Mouse (Mus musculus): ENCODE results near the gene Notch3. TPM values are rescaled to one million over a fixed set of nuclear protein-coding genes. Genes with fewer than 3 reads are reported as not detected.
A peak's percentile ranks its signal among the peaks of the same experiment; 100 is the strongest.

The Notch3 gene
- total RNA-seq, 2 experiments from 2014 or later, result 5.2 to 8.8 TPM

DNA sequence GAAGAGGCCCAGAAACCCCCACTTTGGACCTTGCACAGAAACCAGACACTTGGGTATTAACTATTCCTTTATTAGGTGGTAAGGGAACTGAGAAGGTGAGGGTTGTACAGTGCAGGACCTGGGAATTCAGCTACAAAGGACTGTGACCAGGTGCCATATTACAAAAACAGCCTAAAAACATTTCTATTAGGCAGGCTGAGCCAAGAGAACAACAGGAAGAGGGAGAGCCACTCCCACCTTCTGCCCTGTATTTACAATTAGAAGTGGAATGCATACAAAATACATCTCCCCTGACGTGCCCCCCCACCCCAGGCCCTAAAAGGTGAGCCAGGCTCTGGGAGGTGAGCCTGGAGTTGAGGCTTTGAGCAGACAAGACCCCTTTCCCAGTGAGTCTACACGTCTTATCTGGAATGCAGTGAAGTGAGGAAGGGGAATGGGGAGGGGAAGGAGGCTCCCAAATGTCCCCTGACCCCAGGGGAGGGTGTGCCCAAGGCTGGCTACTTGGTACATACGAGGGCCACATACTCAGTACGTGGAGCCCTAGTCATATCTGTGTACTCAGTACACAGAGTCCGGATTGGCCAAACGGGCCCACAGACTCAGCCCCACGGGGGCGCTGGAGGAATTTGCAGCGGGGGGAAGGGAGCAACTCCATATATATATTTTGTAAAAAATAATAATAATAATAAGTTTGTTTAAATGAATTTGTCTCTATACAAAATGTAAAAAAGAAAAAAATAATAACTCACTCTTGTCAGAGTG, 45.7 kb downstream of the Notch3 start:
- DNase-seq (ENCODE audit: low spot score in 2 of 2), result no peak

DNA sequence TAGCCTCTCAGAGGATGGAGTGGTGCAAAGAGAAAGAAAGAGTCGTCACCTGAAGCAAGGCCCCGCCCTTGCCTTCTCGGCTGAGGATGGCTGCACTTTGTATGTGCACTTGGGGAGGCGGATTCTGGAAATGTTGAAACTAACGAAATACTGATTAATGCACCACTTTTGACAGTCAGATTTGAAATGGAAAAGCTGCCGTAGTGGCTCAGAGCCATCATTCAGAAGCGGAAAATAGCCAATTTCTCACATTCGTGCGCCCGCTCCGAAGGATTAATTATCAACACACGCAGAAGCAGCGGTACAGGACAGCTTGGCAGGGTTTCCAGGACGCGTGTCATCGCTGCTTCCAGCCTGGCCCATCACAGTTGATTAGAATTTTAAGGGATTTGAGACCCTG, 47.5 kb downstream of the Notch3 start:
- no peak for DNase-seq (ENCODE audit: low spot score in 2 of 2)

DNA sequence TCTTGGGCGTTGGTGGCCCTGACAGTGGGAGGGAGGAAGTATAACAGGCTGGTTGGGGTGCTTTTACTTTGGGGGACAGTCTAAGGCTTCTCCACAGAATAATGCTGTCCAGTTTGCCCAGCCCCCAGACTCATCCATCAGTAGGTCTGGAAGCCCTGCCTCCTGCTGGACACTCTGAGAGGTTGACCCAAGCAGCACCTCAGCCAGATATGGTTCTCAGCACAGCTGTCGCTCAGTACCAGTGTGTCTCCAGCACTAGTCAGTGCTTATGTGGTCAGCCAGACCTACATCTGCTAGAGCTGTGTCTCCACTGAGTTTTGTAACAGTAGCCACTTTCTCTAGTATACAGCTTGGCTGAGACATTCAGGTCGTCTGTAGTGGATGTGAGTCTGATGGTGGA, 48.2 kb downstream of the Notch3 start:
- DNase-seq (ENCODE audit: low spot score in 2 of 2), result no peak

DNA sequence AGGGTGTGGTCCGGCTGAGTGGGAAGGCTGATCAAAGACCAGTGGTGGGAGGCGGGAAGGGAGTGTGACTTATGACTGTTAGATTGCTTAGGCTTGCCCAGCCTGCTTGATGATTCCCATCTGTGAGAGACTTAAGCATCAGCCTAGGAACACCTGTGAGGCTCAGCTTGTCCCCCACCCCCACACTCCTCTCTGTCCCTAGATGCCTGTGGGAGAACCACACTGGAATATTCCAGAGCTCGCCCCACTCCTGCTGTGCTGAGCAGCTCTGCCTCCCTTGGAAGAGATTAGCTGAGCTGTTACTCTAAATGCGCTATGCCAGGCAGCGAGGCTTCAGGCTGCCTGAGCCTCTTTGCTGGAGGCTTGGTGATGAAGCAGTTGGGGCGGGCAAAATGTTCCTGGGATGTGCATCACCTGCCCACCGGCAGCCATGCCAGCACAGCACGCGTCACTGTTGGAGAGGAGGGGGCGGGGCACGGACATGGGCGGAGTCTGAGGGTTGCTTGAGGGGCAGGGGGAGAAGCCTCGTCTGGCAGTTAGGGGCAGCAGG, 48.7 kb downstream of the Notch3 start:
- DNase-seq (ENCODE audit: low spot score in 2 of 2), result peak in 1 of 2 experiments; percentile 33

DNA sequence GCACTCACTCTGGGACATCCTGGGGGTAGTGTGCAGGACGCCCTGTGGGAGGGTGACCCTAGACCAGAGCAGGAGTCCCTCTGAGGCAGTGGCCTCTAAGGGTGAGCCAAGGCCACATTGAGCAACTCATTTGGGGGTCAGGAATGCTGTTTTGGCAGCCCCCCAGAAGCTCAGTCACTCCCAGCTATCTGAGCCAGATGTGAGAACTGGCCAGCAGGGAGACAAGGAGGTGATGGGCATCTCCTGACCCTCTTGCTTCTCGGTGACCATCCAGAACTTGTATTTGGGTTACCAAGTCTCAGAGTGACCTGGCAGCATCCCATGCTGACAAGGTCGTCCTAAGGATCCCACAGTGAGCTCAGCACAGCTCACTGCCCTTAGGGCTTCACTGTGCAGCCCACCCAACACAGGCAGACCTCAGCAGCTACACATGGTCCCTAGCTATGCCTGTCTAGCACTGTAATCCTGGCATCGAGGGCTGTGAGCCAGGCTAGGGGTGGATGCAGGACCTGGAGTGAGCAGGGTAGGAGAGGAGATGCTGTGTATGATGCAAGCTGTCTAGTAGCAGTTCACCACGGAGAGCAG, 49.3 kb downstream of the Notch3 start:
- DNase-seq (ENCODE audit: low spot score in 2 of 2), result peak; percentile 58 to 63

DNA sequence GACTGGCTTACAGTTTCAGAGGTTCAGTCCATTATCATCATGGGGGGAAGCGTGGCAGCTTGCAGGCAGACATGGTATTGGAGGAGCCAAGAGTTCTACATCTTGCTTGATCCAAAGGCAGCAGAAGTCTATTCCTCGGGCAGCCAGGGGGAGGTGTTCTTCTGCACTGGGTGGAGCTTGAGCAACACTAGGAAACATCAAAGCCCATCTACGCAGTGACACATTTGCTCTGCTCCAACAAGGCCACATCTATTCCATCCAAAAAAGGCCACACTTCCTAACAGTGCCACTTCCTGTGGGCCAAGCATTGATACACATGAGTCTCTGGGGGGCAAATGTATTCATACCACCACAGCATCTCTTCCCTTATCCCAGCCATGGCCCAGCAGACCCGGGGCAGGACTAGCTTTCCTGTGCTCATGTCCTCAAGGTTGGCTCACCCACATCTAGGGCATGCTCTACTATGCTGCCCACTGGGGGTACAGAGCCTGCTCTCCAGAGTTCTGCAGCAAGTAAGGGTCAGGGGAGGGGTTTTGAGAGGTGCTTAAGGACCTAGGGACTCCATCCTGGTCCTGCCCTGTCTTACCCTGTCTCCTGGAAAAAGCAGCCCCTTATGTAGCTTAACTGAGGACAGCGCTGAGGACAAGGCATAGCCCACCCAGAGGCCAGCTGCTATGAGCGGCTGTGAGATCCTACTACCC, 49.9 kb downstream of the Notch3 start:
- DNase-seq (ENCODE audit: low spot score in 2 of 2), result peak in 1 of 2 experiments; percentile 23

DNA sequence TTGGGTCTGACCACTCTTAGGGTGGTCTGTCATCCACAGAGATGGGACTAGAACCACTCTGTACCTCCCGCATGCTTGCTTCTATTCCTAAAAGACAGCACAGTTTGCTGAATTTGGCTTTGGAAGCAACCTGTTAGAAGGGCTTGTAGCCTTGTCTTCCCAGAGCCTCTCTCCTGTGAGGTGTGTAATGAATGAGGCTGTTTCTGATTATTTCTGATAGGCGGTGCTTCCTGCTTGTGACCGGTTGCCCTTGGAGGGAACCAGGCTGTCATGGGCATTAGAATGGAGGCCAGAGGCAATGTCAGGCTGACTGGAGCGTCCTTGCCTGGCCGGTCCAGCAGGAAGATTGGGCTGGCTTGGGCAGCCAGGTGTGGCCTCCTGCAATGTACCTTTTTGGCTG, 52.2 kb downstream of the Notch3 start:
- DNase-seq (ENCODE audit: low spot score in 2 of 2), result peak in 1 of 2 experiments; percentile 27

DNA sequence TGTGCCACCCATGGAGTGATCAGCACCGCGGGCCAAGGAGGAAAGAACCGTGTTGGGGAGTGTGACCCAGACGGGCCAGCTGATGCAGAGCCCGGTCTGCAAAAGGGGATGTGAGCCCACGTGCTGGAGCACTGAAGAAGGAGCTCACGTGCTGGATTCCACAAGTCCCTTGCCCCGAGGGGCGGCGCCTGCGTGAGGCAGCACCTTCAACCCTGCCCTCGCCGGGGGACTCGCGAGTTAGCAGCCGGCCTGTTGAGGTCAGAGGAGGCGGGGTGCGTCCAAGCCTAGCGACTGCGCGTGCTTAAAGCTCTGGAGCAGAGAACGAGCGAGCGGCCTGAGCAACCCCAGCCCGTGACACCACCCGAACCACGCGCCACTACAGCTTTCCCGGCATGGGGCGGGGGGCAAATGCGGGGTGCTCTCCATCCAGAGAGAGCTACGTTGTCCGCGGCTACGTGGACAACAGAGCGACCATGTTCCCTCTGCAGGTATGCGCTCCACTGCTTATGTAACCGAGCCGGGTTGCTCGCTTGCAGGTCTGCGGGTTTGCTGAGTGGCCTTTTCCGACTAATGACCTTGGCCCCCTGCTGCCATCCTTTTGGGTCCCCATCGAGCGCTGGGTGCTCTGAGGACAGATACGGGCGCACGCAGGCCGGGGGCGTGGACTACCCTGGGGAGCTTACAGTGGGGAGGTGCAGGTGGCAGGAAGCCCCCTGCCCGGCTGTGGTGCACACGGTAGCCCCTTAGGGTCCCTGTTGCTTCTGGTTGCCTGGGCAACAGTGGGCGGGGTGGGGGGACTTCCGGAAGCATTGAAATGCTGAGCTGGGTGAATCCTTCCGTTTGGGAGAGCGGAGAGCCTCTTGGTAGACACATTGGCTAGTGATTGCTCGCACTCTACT, 52.9 kb downstream of the Notch3 start:
- DNase-seq (ENCODE audit: low spot score in 2 of 2), result peak; percentile 75 to 77

DNA sequence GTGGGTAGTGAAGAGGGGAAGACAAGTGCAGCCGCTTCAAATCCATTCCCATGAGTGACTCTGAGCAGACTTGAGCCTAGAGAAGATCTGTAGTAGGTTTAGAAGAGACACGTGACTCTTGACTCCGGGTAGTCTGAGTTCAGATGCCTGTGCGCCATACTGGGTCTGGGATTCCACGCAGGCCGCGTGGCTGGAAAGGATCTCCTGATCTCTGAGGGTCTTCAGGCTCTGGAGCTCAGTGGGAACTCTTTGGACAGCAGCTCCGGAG, 53.5 kb downstream of the Notch3 start:
- no peak for DNase-seq (ENCODE audit: low spot score in 2 of 2)

DNA sequence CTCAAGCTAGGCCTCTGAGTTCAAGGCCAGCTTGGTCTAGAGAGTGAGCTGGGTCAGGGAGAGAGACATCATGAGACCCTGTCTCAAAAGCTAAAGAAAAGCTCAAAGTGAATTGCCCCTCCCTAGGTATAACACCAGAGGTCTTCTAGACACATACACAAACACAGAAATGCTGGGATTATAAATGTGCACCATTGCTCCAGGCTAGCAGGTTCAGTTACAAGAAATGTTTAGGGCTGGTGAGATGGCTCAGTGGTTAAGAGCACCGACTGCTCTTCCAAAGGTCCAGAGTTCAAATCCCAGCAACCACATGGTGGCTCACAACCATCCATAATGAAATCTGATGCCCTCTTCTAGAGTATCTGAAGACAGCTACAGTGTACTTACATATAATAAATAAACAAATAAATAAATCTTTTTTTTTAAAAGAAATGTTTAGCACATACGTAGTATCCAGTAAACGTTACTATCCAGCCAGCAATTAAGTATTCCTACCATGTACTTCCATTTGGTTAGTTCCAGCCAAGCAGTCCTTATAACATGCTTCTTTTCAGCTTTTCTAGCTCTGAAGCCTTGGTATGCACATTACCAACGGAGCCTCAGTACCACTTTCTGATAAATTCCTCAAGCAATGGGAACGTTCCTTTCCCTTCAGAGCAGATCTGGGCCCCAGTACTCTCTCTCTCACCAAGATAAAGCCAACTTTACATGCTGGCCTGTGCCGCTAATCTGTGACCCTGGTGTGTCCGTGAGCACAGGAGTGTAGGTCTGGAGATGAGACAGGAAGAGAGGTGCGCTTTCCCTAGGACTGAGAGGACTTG, 54.0 kb downstream of the Notch3 start:
- DNase-seq (ENCODE audit: low spot score in 2 of 2), result no peak

DNA sequence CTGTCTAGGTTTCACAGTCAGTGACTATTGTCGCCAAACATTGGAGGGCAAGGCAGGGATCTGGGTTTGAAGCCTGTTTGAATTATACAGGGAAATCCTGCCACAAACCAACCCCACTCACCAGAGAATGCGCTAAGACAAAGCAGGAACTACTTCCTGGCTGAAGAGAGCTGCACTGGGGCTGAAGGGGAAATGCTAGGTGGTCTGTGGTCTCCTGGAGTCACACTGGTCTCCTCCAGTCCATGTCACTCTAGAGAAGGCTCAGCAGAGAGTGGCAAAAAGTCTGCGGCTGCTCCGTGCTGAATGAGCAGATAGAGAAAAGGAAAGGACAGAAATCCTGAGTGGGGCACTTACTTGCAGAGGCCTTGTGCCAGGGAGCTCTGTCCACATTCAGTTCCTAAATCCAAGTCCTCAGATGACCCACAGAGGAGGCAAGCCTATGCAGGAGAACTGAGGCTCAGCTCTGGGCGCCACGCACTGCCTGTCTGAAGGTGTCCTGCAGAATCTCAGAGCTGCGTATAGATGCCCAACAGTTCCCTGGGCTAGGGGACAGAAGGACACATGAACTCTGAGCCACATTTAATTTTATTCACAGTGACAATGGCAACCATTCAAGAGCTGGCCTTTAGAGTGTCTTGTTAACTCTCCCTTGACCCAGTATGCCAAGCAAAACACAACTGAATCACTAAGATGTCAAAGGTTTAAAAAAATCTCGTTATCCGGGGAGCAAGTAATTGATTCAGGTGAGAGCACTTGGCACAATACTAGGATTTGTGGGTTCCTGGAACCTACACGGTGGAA, 55.5 kb downstream of the Notch3 start:
- DNase-seq (ENCODE audit: low spot score in 2 of 2), result peak in 1 of 2 experiments; percentile 30

DNA sequence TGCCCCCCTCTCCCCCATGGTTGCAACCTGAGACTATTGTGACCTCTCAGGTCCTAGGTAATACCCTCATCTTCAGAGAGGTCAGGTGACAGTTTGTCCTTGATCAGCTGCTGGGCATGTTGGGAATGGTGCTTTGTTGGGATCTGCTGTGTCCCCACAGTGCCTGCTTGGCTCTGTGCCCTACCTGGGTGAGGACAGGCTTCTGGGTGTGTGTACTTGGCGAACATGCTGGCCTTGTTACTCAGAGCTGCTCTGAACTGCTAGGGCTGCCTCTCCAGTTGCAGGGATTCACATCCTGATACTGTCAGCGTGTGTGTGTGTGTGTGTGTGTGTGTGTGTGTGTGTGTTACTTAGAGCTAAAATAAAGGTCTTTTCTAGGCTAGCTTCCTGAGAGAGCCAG, 56.2 kb downstream of the Notch3 start:
- peak in 1 of 2 experiments; percentile 62 for DNase-seq (ENCODE audit: low spot score in 2 of 2)

DNA sequence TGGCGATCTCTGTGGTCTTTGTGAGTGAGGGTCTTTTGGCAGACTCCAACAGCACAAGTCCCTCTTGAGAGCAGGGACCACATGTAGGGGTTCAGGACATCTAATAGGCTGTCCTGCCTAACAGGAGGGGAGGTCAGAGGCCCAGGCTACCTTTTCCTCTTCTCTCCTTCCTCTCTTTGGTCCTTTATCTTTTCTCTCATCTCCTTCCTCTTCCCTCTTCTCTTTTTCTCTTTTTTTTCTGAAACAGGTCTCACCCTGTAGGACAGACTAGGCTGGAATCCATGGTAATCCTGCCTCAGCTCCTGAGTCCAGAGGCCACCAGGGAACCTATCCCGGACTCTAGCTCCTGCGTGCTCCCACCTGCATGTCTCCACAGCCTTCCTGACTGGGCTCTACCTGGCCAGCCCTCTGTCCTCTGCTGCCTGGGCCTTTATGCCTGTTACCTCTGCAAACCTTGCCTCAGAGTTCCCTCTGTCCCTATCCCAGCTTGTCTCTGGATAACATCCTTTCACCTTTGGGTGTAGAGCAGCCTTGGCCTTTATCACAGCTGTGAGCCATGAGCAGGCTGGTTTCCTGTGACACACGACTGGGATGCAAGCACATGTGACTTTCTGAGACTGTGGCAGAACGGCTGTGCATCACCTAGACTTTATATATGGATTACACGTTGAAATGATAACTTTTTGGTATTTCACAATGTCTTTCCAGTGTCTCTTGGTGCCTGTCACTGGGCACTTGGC, 57.3 kb downstream of the Notch3 start:
- peak in 1 of 2 experiments; percentile 37 for DNase-seq (ENCODE audit: low spot score in 2 of 2)

DNA sequence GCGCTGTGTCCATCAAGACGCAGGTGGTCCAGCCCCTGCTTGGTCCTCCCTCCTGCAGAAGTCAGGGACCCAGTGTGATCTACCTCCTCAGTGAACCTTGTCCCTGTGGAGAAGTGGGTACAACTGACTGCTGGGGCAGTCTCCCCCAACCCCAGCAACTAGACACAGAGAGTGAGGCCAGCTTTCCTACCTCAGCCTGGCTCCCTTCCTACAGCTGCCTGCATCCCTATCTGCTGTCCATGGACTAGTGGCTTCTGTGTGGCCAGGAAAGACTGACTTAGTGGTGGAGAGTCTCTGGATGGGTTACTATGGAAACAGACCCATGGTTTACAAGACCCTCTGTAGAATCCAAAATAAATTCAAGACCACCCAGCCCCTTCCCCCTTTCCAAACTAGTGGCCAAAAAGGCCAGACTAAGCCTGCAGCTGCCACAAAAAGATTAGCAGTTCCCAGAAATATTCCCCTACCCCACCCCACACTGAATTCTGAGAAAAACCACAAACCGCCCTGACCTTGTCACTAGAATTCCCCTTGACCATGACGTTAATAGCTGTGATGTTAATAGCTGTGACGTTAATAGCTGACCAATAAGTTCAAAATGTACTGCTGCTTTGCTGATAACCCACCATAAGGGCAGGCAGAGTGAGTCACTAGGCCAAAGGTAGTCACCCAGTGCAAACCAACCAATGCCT, 58.2 kb downstream of the Notch3 start:
- peak in 1 of 2 experiments; percentile 52 for DNase-seq (ENCODE audit: low spot score in 2 of 2)

DNA sequence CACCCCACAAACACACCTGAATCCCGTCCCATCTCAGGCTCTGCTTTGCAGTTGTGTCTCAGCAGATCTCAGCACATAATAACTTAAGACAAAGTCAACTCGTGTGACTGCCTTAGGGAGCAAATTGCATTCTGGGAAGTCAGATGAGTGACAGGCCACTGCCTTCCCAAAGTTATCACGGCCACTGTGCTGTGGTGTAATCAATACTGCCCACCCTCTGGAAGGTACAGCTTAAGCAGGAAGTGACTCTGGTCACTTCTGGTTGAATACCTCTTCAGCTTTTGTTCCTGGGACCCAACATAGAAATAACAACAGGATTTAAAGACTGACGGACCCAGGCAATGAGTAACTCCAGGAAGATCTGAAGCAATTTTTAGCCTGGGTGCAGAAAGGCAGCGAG, 58.8 kb downstream of the Notch3 start:
- DNase-seq (ENCODE audit: low spot score in 2 of 2), result no peak

DNA sequence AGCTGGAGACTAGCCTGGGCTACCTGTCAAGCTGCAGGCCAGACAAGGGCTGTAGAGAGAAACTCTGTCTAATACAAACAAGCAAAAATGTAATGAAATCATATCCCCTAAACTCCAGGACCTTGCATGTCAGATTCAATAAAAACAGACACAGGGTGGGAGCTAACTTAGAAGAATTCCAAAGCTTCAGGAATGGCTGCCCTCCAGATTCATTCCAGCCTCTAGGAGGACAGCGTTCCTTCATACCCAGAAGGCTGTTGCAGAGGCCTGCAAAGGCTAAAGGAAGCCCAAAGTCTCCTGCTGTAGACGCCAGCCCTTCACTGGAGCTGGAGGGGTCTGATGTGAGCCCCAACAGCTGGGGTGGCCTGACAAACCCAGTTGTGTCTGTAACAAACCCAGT, 60.3 kb downstream of the Notch3 start:
- DNase-seq (ENCODE audit: low spot score in 2 of 2), result no peak

DNA sequence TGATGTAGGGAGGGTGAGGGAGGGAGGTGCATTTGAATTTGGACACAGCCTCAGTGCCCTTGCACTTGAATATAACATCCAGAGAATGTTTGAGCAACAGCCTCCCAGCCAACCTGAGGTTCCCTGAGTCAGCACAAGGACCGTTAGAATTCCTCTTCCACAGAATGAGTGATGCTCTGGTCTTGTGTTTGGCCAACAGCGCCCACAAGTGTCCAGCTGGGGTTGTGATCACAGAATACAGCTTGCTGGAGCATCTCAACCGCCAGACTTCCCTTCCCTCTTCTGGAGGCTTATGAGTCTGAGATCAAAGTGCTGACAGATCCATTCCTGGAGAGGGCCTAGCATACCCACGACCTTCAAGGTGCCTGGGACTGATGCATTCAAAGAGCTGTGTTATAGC, 63.6 kb downstream of the Notch3 start:
- DNase-seq (ENCODE audit: low spot score in 2 of 2), result peak in 1 of 2 experiments; percentile 42

DNA sequence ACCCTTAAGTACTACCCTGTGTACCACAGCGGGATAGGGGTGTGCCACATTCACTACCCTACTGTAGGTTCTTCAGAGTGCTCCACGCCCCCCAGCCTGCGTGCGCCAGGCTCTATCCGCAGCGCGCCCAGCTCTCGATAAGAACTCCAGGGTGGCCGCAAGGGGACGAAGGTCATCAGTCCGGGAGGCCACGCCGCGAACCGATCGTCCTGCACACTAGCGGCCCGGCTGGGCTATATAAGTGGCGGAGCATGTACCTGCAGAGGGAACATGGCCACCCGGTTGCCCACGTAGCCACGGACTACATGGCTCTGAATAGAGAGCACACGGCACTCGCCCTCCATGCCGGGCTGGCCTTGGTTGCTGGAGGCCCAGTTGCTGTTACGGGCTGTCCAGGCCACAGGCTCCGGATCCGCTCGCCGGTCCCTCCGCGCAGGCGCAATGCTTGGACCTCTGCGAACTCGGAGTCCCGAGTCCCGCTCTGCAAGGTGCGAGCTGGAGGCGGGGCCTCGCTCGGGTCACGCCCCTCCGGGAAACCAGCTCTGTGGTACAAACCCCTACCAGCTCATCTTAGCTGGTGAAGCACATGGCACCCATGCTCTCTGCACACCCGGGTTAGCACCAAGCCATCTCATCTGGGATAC, 66.6 kb downstream of the Notch3 start:
- peak; percentile 70 to 74 for DNase-seq (ENCODE audit: low spot score in 2 of 2)
